Mouse (Mus musculus): ENCODE data around the gene Tpm1. TPM values are rescaled to one million over a fixed set of nuclear protein-coding genes. Genes with fewer than 3 reads are reported as not detected.

The Tpm1 gene
- total RNA-seq, 1 experiment from 2014 or later: 78.7 TPM

GRCm38 (mm10) chr9:66991750-66992410 is 57.3 kb downstream of the Tpm1 start:
- ATAC-seq (ENCODE audit: extremely low read depth, insufficient number of reproducible peaks, low FRiP score, poor library complexity, severe bottlenecking): no peak

DNA sequence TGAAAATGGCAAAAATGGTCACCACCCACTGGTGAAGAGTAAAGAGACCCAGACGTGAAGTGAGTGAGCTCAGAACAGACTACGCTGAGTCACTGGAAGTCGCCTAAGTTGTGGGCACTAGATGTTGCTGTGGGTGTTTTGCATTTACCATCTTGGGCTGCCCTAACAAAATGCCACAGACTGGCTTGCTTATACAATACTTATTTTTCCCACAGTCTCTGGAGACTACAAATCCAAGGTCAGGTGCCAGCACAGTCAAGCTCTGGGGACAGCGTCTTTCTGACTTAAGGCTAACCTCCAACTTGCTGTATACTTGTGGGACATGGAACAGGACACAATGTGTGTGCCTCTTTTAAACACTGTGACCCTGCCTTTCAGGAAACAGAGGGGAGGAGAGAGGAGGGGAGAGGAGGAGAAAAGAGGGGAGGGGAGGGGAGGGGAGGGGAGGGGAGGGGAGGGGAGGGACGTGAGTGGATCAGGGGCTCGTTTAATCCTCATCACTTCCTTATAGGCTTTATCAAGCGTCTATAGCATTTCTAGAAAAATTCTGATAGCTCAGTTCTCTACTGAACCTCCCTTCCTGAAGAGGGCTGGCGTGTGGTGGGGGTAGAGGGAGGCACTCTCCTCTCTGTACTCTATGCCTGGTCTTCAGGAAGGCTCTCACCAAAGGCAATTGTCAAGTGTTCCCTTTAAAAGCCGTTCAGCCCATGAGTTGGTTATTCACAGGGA is 58.0 kb downstream of the Tpm1 start:
- no peak for ATAC-seq (ENCODE audit: extremely low read depth, insufficient number of reproducible peaks, low FRiP score, poor library complexity, severe bottlenecking)

DNA sequence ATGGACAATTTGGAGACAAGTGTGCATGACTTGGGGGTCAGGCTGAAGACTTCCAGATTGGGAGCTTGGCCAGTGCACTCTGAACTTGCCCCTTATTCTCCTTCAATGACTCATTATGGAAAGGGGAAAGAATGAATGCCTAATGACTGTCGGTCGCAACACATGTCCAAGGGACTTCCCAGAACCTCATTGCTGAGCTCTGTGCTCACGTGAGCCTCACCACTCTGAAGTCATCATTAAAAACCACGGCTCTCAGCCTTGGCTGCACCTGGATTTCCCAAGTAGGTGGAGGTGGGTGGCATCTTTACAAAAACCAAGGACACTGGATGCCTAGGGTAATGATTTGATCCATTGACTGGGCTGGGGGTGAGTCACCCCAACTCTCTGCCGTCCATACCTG is 59.2 kb downstream of the Tpm1 start:
- ATAC-seq (ENCODE audit: extremely low read depth, insufficient number of reproducible peaks, low FRiP score, poor library complexity, severe bottlenecking): no peak

GRCm38 (mm10) chr9:66989581-66989980 is 59.6 kb downstream of the Tpm1 start:
- no peak for ATAC-seq (ENCODE audit: extremely low read depth, insufficient number of reproducible peaks, low FRiP score, poor library complexity, severe bottlenecking)

GRCm38 (mm10) chr9:66988888-66989414 is 60.3 kb downstream of the Tpm1 start:
- ATAC-seq (ENCODE audit: extremely low read depth, insufficient number of reproducible peaks, low FRiP score, poor library complexity, severe bottlenecking): no peak

GRCm38 (mm10) chr9:66988198-66988887 is 60.9 kb downstream of the Tpm1 start:
- no peak for ATAC-seq (ENCODE audit: extremely low read depth, insufficient number of reproducible peaks, low FRiP score, poor library complexity, severe bottlenecking)

GRCm38 (mm10) chr9:66985377-66985776 is 63.8 kb downstream of the Tpm1 start:
- ATAC-seq (ENCODE audit: extremely low read depth, insufficient number of reproducible peaks, low FRiP score, poor library complexity, severe bottlenecking): no peak

- no peak for ATAC-seq (ENCODE audit: extremely low read depth, insufficient number of reproducible peaks, low FRiP score, poor library complexity, severe bottlenecking)
These were observed 67.1 kb downstream of the Tpm1 start for GRCm38 (mm10) chr9:66982085-66982484.

DNA sequence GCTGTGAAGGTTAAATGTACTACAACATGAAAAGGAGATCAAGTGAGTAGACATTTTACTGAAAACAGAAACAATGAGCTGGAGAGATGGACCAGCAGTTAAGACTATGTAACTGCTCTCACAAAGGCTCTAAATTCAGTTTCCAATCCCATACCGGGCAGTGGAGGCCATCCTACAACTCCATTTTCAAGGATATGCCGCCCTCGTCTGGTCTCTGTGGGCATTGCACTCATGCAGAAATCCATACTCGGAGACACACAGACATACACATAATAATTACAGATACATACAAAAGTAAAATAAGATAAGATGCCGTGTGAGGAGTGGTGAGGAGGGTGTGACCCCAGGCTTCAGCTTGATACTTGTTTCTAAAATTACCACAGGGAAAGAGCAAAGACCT is 68.7 kb downstream of the Tpm1 start:
- ATAC-seq (ENCODE audit: extremely low read depth, insufficient number of reproducible peaks, low FRiP score, poor library complexity, severe bottlenecking): peak; percentile 85

DNA sequence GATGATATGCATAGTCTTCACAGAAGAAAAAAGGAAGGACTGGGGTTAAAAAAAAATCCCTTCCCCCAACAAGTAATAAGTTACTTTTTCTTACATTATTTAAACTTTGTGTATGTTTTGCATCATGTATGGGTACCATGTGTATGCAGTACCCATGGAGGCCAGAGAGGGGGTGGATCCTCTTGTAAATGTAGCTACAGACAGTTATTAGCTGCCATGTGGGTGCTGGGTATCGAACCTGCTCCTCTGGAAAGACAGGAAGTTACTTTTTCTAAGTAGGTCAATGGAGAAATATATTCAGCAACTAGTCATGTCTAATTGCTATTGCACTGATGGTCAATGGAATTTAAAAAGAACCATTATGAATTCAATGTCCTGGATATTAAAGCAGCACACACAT is 70.7 kb downstream of the Tpm1 start:
- ATAC-seq (ENCODE audit: extremely low read depth, insufficient number of reproducible peaks, low FRiP score, poor library complexity, severe bottlenecking): no peak

GRCm38 (mm10) chr9:66977982-66978381 is 71.2 kb downstream of the Tpm1 start:
- ATAC-seq (ENCODE audit: extremely low read depth, insufficient number of reproducible peaks, low FRiP score, poor library complexity, severe bottlenecking): no peak

DNA sequence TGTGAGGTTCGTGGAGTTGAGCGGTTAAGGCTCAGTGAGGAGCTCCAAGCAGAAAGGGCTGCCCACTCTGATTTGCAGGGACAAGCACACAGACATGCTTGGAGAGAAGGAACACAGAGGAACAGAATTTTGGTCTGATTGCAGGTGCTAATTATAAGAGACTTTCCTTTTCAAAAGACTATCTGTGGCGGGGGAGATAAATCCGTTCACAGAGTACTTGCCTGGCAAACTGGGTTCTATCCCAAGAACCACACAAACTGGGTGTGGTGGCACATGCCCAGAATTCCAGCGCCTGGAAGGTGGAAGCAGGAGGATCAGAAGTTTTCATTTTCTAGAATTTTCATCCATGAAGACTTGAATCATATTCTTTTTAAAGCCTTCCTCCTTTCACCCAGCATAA is 72.1 kb downstream of the Tpm1 start:
- no peak for ATAC-seq (ENCODE audit: extremely low read depth, insufficient number of reproducible peaks, low FRiP score, poor library complexity, severe bottlenecking)

DNA sequence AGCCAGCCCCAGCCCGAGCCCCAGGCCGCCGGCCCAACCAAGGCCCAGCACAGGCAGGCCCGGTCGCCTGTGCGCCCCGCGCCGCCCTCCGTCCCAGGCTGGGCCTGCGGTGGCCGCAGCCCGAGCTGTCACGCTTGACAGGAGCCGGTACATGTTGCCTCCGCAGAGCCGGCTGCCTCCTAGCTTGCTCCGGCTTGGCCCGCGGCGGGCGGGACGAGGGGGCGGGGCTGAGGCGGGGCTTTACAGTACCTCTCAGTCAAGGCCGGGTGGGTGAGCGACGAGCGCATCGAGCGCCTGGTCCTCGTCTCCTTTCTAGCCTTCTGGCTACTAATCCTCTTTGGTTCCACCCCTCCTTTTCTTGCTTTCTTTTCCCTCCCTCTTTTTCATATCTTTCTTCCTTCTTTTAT is 74.0 kb downstream of the Tpm1 start, which contains the start of gene Lactb:
Gene Lactb (minus strand): TSS at position 246 of the 407 bp plus-strand sequence.
- peak; percentile 76 for ATAC-seq (ENCODE audit: extremely low read depth, insufficient number of reproducible peaks, low FRiP score, poor library complexity, severe bottlenecking)

DNA sequence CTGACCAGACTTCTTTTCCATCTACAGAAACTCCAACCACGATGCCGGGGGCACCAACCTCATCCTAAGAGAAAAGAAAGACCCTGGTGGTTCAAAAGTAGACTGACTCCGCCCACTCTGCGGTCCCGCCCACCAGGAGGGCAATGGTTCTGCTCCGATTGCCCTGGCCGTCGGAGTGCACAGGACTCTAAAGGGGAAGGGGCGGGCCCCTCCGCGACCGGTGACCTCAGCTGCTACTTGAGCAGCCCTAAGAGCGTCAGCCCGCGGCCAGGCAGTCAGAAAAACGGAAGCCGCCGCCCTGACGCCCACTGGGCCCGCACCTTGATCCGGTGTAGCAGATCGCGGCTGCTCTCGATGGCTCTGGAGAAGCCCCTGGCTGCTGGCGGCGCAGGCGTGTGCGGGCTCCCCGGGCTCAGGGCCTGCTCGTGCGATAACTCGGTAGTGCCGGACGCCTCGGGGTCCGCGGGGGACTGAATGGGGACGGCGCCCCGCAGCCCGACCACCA is 74.4 kb downstream of the Tpm1 start:
- peak; percentile 95 for ATAC-seq (ENCODE audit: extremely low read depth, insufficient number of reproducible peaks, low FRiP score, poor library complexity, severe bottlenecking)

Other genes starting within 250 kb of the Tpm1 start
- 3.1 and 7.7 TPM in 2 replicates for gene Aph1c, start 214.7 kb downstream of the Tpm1 start, total RNA-seq (2017)
- 113 and 120 TPM in 2 replicates for gene Rab8b, start 129.7 kb downstream of the Tpm1 start, total RNA-seq (2017)
- 17.5 and 24.7 TPM in 2 replicates for gene Rps27l, start 103.3 kb downstream of the Tpm1 start, total RNA-seq (2017)
- 27.9 and 29.6 TPM in 2 replicates for gene Lactb, start 73.9 kb downstream of the Tpm1 start, total RNA-seq (2017)

Data from neutrophil, adult 5-6 weeks (primary cell).